Mouse (Mus musculus) lung, postnatal 0 days (tissue): ENCODE results near the gene Iqsec1. TPM values are rescaled to one million over a fixed set of nuclear protein-coding genes. Genes with fewer than 3 reads are reported as not detected.

ENCODE experiments used
- ATAC-seq: fragments of 200-750 bp; cut with Nextera tagmentation; 2 replicates; pipeline ENCODE4 v1.8.0; 2017; ENCODE audit warnings: moderate library complexity
- DNase-seq: peaks from one replicate; pipeline ENCODE4 v3.0.0-alpha.2; 2016; ENCODE audit warnings: low spot score
- H3K27ac ChIP-seq: fragments of 300-500 bp; sonication (generic); 2 replicates; pipeline ENCODE4 v1.5.1; 2014; ENCODE audit warnings: antibody characterized with exemption, mild to moderate bottlenecking, low read length, mixed read lengths
- H3K27me3 ChIP-seq: fragments of 300-500 bp; sonication (generic); replicated peaks from 2 replicates; pipeline ENCODE4 v1.6.1; 2014; ENCODE audit warnings: low read length, mixed read lengths; ENCODE audit not compliant: insufficient read depth
- H3K36me3 ChIP-seq: fragments of 300-500 bp; sonication (generic); 2 replicates; pipeline ENCODE4 v1.6.1; 2014; ENCODE audit warnings: low read length, mixed read lengths; ENCODE audit not compliant: insufficient read depth
- H3K4me1 ChIP-seq: fragments of 300-500 bp; sonication (generic); 2 replicates; pipeline ENCODE4 v1.6.1; 2014; ENCODE audit warnings: antibody characterized with exemption, low read depth, low read length, mixed read lengths; ENCODE audit not compliant: insufficient read depth
- H3K4me2 ChIP-seq: fragments of 300-500 bp; sonication (generic); replicated peaks from 2 replicates; pipeline ENCODE4 v1.6.1; 2014; ENCODE audit warnings: low read depth, mild to moderate bottlenecking, low read length, moderate library complexity, mixed read lengths
- H3K4me3 ChIP-seq: fragments of 300-500 bp; sonication (generic); 2 replicates; pipeline ENCODE4 v1.5.1; 2014; ENCODE audit warnings: low read depth, low read length
- H3K9ac ChIP-seq: fragments of 300-500 bp; sonication (generic); replicated peaks from 2 replicates; pipeline ENCODE4 v1.6.1; 2014; ENCODE audit warnings: low read depth, mild to moderate bottlenecking
- H3K9me3 ChIP-seq: fragments of 300-500 bp; sonication (generic); 2 replicates; pipeline ENCODE4 v1.6.1; 2016; ENCODE audit warnings: low read length, mixed read lengths
- CTCF ChIP-seq: IDR thresholded peaks from 2 replicates; pipeline ENCODE4 v1.5.1; 2016; ENCODE audit warnings: antibody characterized with exemption, mild to moderate bottlenecking
- EP300 ChIP-seq: IDR thresholded peaks from 2 replicates; pipeline ENCODE4 v1.6.1; 2016; ENCODE audit warnings: antibody characterized with exemption, mild to moderate bottlenecking, control low read depth
- WGBS: fragments of 180-500 bp; shearing (Covaris S2); extraction: QIAGEN DNeasy Blood & Tissue Kit; methylation state at CpG from one replicate; pipeline ENCODE4 v1.1.7; 2014; 5-methylcytosine and 5-hydroxymethylcytosine counted together
- polyA plus RNA-seq: library from polyadenylated mRNA; unstranded; fragments of >200 nt; fragmentation: Nextera tagmentation; extraction: Ambion mirVana; gene quantifications from 2 replicates; pipeline ENCODE4 v1.2.1, GENCODE M21; 2015

The Iqsec1 gene
- polyA plus RNA-seq, 1 experiment from 2014 or later = 18.6 TPM

DNA sequence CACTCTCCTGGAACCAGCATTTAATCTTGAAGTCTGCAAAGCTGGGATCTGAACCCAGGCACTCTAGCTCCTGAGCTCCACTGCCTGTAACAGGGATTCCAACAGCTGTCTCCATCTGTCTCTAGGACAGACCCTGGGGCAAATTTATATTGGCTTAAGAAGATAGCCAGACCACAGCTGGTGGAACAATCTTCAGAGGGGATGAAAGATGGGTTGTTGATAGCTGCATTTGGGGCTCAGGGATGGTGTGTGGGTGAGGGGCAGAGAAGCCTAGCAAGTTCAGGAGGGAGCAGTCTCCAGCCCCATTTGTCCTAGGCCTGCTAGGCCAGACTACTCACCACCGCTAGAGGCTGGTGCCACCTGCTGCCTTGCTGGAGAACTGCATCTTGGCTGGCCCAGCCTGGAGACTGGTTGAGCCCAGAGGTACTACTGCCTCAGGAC, 260.0 kb downstream of the Iqsec1 start:
- Histone ChIP-seq H3K4me1 (peaks cover 8% of the 10 kb centered on the region; the same call in 1 of the 2 replicates), H3K9me3 (no peaks in the 10 kb centered on the region), H3K4me3 (no peak overlapping the region), H3K27me3 (no peaks in the 10 kb centered on the region), H3K36me3 (no peaks in the 10 kb centered on the region), H3K9ac (no peak overlapping the region), H3K27ac (peak overlapping the region; percentile 51; the same call in 1 of the 2 replicates), H3K4me2 (no peak overlapping the region)
- peak; percentile 93 for DNase-seq
- WGBS = 8% methylated on average over 1 of the region's 1 CpGs
- ATAC-seq = peak; percentile 85
- peak; percentile 100 for TF ChIP-seq CTCF
- no peak for TF ChIP-seq EP300

DNA sequence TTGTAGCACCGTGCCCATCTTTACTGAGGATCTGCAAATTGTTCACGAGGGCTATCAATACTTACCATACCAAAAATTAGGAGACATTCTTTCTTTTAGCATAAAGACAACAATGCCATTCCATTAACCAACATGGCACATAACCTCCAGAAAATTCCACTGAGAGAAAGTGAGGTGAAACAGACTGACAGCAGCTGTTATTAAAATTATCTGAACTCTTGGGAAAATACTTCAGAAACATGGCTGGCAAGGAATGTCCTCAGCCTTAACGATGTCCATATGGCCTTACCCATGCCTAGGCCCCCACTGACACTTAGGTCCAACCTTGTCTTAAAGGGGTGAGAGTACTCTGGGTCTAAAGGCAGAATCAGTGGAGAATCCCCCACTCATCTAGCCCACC, 260.7 kb downstream of the Iqsec1 start:
- WGBS = 61% methylated on average over 3 of the region's 3 CpGs
- peak overlapping the region; percentile 71 for H3K27ac ChIP-seq
- ATAC-seq = peak; percentile 34
- no peak for TF ChIP-seq CTCF
- TF ChIP-seq EP300 = peak; percentile 41; the same call in 1 of the 2 replicates
- H3K27me3 ChIP-seq = no peaks in the 10 kb centered on the region
- H3K4me3 ChIP-seq = no peak overlapping the region
- DNase-seq = peak; percentile 55
- no peaks in the 10 kb centered on the region for H3K36me3 ChIP-seq
- peaks cover 8% of the 10 kb centered on the region; the same call in 1 of the 2 replicates for H3K4me1 ChIP-seq
- no peaks in the 10 kb centered on the region for H3K9me3 ChIP-seq
- no peak overlapping the region for H3K9ac ChIP-seq
- H3K4me2 ChIP-seq = no peak overlapping the region

DNA sequence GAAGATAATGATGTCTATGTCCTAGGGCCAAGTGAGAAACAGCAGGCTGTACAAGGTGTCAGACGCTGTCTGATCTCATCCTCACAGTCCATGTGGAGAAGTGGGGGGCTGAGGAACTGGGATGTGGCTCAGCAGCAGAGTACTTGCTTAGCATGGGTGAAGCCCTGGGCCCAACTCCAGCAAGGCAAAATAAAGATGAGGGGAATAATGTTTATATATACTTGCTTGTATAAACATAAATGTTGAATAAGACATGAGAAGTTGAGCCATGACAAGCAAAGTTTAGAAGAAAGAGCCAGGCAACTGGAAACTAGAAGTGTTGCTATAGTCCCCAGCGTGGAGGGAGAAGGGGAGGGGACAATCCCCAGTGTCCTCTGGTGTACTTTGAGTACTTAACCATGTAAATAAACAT, 261.8 kb downstream of the Iqsec1 start:
- Histone ChIP-seq H3K4me3 (no peak overlapping the region), H3K4me1 (peaks cover 8% of the 10 kb centered on the region; the same call in 1 of the 2 replicates), H3K4me2 (no peak overlapping the region), H3K27me3 (no peaks in the 10 kb centered on the region), H3K36me3 (no peaks in the 10 kb centered on the region), H3K27ac (0 out of 2 replicates have a peak overlapping the region, but pooled peaks have one; percentile 51), H3K9ac (no peak overlapping the region), H3K9me3 (no peaks in the 10 kb centered on the region)
- WGBS = 26% methylated on average over 2 of the region's 2 CpGs
- DNase-seq (peak; percentile 94), ATAC-seq (peak; percentile 73)
- TF ChIP-seq CTCF (no peak), EP300 (peak; percentile 61; the same call in 1 of the 2 replicates)

- Histone ChIP-seq H3K4me3 (no peak overlapping the region), H3K4me1 (peaks cover 9% of the 10 kb centered on the region; the same call in 1 of the 2 replicates), H3K9ac (no peak overlapping the region), H3K9me3 (no peaks in the 10 kb centered on the region), H3K36me3 (no peaks in the 10 kb centered on the region), H3K27ac (no peak overlapping the region), H3K4me2 (no peak overlapping the region), H3K27me3 (no peaks in the 10 kb centered on the region)
- DNase-seq (no peak), ATAC-seq (no peak)
- WGBS = 65% methylated on average over 1 of the region's 1 CpGs
- TF ChIP-seq EP300 (no peak), CTCF (no peak)
Measured at GRCm38 (mm10) chr6:90725526-90725925, 263.0 kb downstream of the Iqsec1 start.

- no peak overlapping the region for H3K4me2 ChIP-seq
- H3K36me3 ChIP-seq = no peaks in the 10 kb centered on the region
- DNase-seq (no peak), ATAC-seq (no peak)
- WGBS = 59% methylated on average over 3 of the region's 3 CpGs
- no peak overlapping the region for H3K27ac ChIP-seq
- H3K4me3 ChIP-seq = no peak overlapping the region
- TF ChIP-seq CTCF (no peak), EP300 (no peak)
- H3K27me3 ChIP-seq = no peaks in the 10 kb centered on the region
- H3K4me1 ChIP-seq = peaks cover 16% of the 10 kb centered on the region; the same call in 1 of the 2 replicates
- H3K9me3 ChIP-seq = no peaks in the 10 kb centered on the region
- H3K9ac ChIP-seq = no peak overlapping the region
Measured at GRCm38 (mm10) chr6:90722993-90723392, 265.5 kb downstream of the Iqsec1 start.

GRCm38 (mm10) chr6:90720996-90721746, 267.3 kb downstream of the Iqsec1 start:
- H3K9me3 ChIP-seq = no peaks in the 10 kb centered on the region
- peak; percentile 39 for ATAC-seq
- H3K27me3 ChIP-seq = no peaks in the 10 kb centered on the region
- WGBS = 53% methylated on average over 5 of the region's 5 CpGs
- peaks cover 29% of the 10 kb centered on the region; the same call in 1 of the 2 replicates for H3K4me1 ChIP-seq
- no peaks in the 10 kb centered on the region for H3K36me3 ChIP-seq
- H3K4me3 ChIP-seq = no peak overlapping the region
- no peak overlapping the region for H3K4me2 ChIP-seq
- no peak overlapping the region for H3K27ac ChIP-seq
- no peak overlapping the region for H3K9ac ChIP-seq
- DNase-seq = peak; percentile 80
- TF ChIP-seq CTCF (peak; percentile 78), EP300 (peak; percentile 70; the same call in 1 of the 2 replicates)
